Mouse (Mus musculus): ENCODE results near the gene Mdk. TPM values are rescaled to one million over a fixed set of nuclear protein-coding genes. Genes with fewer than 3 reads are reported as not detected.

The Mdk gene
- polyA plus RNA-seq, 1 experiment: 1.1 TPM

- Histone ChIP-seq H3K36me3 (ENCODE audit: control insufficient read depth) (peaks cover 36% of the 10 kb centered on the region), H3K4me3 (replicated peaks) (peak overlapping the region; percentile 61), H3K4me1 (ENCODE audit: control insufficient read depth) (peaks cover 92% of the 10 kb centered on the region), H3K9me3 (ENCODE audit: control insufficient read depth, low read length) (no peaks in the 10 kb centered on the region), H3K27me3 (ENCODE audit: control insufficient read depth) (no peaks in the 10 kb centered on the region)
- TF ChIP-seq GATA1 (IDR thresholded peaks at IDR 0.05; ENCODE audit: low read length): no peak
These were observed 18.4 kb upstream of the Mdk start for GRCm38 (mm10) chr2:91950275-91951085.

GRCm38 (mm10) chr2:91949411-91950274 is 17.5 kb upstream of the Mdk start:
- TF ChIP-seq TAL1 (IDR thresholded peaks at IDR 0.05; ENCODE audit: low read length): peak; percentile 40; the same call in 1 of the 3 replicates
- peak; percentile 31; the same call in 1 of the 2 replicates for TF ChIP-seq GATA1 (IDR thresholded peaks at IDR 0.05; ENCODE audit: low read length)
- Histone ChIP-seq H3K27me3 (ENCODE audit: control insufficient read depth) (no peaks in the 10 kb centered on the region), H3K4me1 (ENCODE audit: control insufficient read depth) (peaks cover 93% of the 10 kb centered on the region), H3K36me3 (ENCODE audit: control insufficient read depth) (peaks cover 45% of the 10 kb centered on the region), H3K9me3 (ENCODE audit: control insufficient read depth, low read length) (no peaks in the 10 kb centered on the region), H3K4me3 (replicated peaks) (peak overlapping the region; percentile 61)

DNA sequence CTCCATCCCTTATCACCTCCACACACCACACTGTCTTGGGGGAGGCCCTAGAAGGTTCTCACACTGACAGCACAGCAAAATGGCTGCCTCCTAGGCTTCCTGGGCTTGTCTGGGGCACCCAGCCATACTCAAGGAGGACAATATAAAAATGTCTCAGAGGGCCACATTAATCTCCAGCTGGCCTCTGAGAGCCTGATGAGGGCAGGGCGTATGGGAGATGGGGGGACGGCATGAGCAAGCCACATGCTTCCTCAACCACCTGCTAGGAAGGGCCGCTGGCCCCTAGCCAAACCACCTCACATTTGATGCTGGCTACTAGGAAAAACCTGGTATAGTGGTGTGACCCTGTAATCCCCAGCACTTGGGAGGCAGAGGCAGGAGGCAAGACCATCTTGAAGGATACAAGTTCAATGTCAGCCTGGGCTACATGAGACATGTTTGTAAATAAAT is 16.7 kb upstream of the Mdk start:
- no peaks in the 10 kb centered on the region for H3K9me3 ChIP-seq (ENCODE audit: control insufficient read depth, low read length)
- no peak for TF ChIP-seq GATA1 (IDR thresholded peaks at IDR 0.05; ENCODE audit: low read length)
- no peaks in the 10 kb centered on the region for H3K27me3 ChIP-seq (ENCODE audit: control insufficient read depth)
- H3K36me3 ChIP-seq (ENCODE audit: control insufficient read depth): peaks cover 52% of the 10 kb centered on the region
- peaks cover 97% of the 10 kb centered on the region for H3K4me1 ChIP-seq (ENCODE audit: control insufficient read depth)
- peak overlapping the region; percentile 61 for H3K4me3 ChIP-seq (replicated peaks)

DNA sequence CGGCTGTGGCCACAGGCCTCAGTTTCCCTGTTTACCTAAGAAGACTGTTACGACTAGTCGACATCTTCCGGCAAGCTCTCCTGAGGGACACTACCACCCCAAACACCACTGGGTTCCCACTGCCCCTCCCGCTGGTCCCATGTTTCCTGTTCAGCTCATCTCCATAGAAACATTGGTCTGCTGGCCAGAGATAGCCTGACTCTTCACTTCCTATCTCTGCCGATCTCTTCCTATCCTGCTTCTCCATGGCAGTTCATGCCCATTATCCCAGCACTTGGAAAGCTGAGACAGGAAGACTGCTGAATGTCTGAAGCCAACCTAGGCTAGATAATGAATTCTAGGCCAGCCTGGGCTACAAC is 16.0 kb upstream of the Mdk start:
- Histone ChIP-seq H3K4me3 (replicated peaks) (peak overlapping the region; percentile 61), H3K27me3 (ENCODE audit: control insufficient read depth) (no peaks in the 10 kb centered on the region), H3K36me3 (ENCODE audit: control insufficient read depth) (peaks cover 55% of the 10 kb centered on the region), H3K9me3 (ENCODE audit: control insufficient read depth, low read length) (no peaks in the 10 kb centered on the region), H3K4me1 (ENCODE audit: control insufficient read depth) (peaks cover 93% of the 10 kb centered on the region)
- TF ChIP-seq TAL1 (IDR thresholded peaks at IDR 0.05; ENCODE audit: low read length) (peak; percentile 51; the same call in 2 of the 3 replicates), GATA1 (IDR thresholded peaks at IDR 0.05; ENCODE audit: low read length) (peak; percentile 85)

GRCm38 (mm10) chr2:91947397-91948150 is 15.5 kb upstream of the Mdk start:
- peak; percentile 3; the same call in 1 of the 3 replicates for TF ChIP-seq TAL1 (IDR thresholded peaks at IDR 0.05; ENCODE audit: low read length)
- no peak for TF ChIP-seq GATA1 (IDR thresholded peaks at IDR 0.05; ENCODE audit: low read length)
- Histone ChIP-seq H3K27me3 (ENCODE audit: control insufficient read depth) (no peaks in the 10 kb centered on the region), H3K4me1 (ENCODE audit: control insufficient read depth) (peaks cover 89% of the 10 kb centered on the region), H3K4me3 (replicated peaks) (peak overlapping the region; percentile 61), H3K36me3 (ENCODE audit: control insufficient read depth) (peaks cover 61% of the 10 kb centered on the region), H3K9me3 (ENCODE audit: control insufficient read depth, low read length) (no peaks in the 10 kb centered on the region)

DNA sequence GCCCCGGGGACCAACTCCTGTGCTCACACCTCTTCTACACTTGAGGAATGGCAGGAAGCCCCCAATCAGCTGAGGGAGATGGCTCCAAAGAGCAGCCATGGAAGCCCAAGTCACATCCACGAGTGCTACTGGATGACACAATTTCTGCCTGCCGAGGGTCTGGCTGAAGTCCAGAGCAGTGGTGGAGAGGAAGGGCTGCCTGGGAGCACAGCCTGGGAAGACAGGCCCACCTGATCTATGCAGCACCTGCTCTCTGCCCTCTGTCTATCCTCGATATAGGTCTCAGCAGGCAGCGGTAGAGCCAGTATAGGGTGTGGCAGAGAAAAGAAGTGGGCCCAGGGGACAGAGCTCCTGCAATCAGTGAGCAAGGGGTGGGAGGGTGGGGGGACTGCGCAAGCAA is 14.7 kb upstream of the Mdk start:
- Histone ChIP-seq H3K27me3 (ENCODE audit: control insufficient read depth) (no peaks in the 10 kb centered on the region), H3K9me3 (ENCODE audit: control insufficient read depth, low read length) (no peaks in the 10 kb centered on the region), H3K4me1 (ENCODE audit: control insufficient read depth) (peaks cover 81% of the 10 kb centered on the region), H3K36me3 (ENCODE audit: control insufficient read depth) (peaks cover 65% of the 10 kb centered on the region), H3K4me3 (replicated peaks) (peak overlapping the region; percentile 10)
- TF ChIP-seq TAL1 (IDR thresholded peaks at IDR 0.05; ENCODE audit: low read length) (no peak), GATA1 (IDR thresholded peaks at IDR 0.05; ENCODE audit: low read length) (no peak)

DNA sequence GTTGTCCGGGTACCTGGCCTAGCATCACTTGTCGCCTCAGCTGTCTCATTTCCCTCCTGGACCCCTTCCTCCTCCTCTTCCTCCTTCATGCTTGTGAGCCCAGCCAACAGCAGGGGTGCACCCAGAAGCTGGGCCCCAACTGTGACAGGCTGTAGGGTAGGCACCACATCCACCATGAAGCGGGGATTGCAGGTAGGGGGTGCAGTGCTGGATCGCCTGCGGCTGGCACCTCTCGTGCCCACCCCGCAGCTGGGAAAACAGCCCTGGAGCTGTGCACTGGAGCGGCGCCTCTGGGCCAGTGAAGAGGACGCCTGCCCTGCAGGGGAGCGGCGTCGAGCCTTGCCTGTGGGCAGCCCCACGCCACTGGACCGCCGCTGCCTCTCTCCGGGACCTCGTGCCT is 13.4 kb upstream of the Mdk start, which contains the start of gene Gm9821:
Gene Gm9821, plus strand, starts transcription at position 221 of the 400 bp plus-strand sequence.
- no peak for TF ChIP-seq TAL1 (IDR thresholded peaks at IDR 0.05; ENCODE audit: low read length)
- TF ChIP-seq GATA1 (IDR thresholded peaks at IDR 0.05; ENCODE audit: low read length): no peak
- H3K4me1 ChIP-seq (ENCODE audit: control insufficient read depth): peaks cover 70% of the 10 kb centered on the region
- no peaks in the 10 kb centered on the region for H3K27me3 ChIP-seq (ENCODE audit: control insufficient read depth)
- H3K4me3 ChIP-seq (replicated peaks): no peak within 1 kb of the TSS
- peaks cover 74% of the 10 kb centered on the region for H3K36me3 ChIP-seq (ENCODE audit: control insufficient read depth)
- H3K9me3 ChIP-seq (ENCODE audit: control insufficient read depth, low read length): no peaks in the 10 kb centered on the region

DNA sequence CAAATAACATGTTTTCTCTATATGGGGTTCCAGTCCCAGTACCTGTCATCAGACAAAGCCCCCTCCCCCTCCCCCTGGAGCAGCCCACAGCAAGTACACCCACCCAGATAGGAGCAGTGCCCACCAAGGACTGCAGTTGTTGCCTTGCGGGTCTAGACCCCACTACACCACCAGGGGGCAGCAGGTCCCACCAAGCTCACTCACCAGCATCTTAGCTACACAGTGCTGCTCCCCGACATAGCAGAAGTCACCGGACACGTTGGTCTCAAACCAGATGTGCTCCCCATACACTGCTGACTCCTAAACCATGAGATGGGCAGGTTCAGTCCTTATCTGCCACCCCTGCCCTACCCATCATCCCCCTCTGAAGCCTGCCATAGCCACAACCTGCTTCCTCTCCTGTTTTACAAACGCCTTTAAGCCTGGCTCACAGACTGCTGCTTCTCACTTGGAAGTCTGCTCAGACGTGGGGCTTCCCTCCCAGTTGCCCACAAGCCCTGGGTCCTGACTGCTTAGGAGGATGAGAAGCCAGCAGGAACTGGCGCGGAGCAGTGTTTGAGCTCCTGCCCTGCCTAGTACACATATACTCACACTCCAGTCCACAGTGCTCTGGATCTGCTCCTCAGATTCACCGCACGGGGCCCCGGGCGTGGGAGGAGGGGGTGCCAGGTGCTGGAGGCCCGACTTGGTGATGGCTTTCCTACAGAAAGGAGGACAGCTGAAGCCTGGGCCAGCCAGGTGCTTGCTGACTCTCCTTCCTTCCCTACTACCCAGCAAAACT is 12.3 kb upstream of the Mdk start:
- Histone ChIP-seq H3K9me3 (ENCODE audit: control insufficient read depth, low read length) (no peaks in the 10 kb centered on the region), H3K27me3 (ENCODE audit: control insufficient read depth) (no peaks in the 10 kb centered on the region), H3K4me3 (replicated peaks) (no peak overlapping the region), H3K36me3 (ENCODE audit: control insufficient read depth) (peaks cover 81% of the 10 kb centered on the region), H3K4me1 (ENCODE audit: control insufficient read depth) (peaks cover 58% of the 10 kb centered on the region)
- no peak for TF ChIP-seq GATA1 (IDR thresholded peaks at IDR 0.05; ENCODE audit: low read length)
- TF ChIP-seq TAL1 (IDR thresholded peaks at IDR 0.05; ENCODE audit: low read length): no peak

Data from erythroblast, embryonic 14.5 days (primary cell).